Mouse (Mus musculus) B cell, adult 2 months (primary cell): ENCODE data around the gene Gm8994.

Source experiments
- DNase-seq, 2 experiments: peaks; one replicate each; pipeline ENCODE4 v3.0.0; 2022

The Gm8994 gene

DNA sequence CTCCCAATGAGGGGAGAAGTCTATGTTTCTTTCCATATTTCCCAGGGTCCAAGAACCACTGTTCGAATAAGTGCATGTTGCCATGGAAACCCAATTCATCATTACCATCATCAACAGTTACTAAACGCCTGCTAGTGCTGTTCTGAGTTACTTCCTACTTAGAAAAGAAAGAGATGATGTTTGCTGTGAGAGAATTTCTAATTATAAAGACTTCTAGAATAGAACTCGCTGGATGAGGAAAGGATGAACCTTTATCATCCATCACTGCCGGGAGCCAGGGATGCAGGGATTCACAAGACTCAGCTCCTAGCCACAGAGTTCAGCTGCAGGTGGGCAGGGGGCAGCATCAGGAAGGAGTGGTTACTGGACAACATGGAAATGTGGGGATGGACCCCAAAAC is 36.7 kb downstream of the Gm8994 start:
- DNase-seq, result no peak

GRCm38 (mm10) chr6:136364430-136365098 is 37.2 kb downstream of the Gm8994 start:
- DNase-seq, result no peak

- DNase-seq, result no peak
These were observed 48.8 kb downstream of the Gm8994 start for GRCm38 (mm10) chr6:136376097-136376496.
